Mouse (Mus musculus) forebrain, embryonic 16.5 days (tissue): ENCODE measurements around the gene Ms4a8a. TPM values are rescaled to one million over a fixed set of nuclear protein-coding genes. Genes with fewer than 3 reads are reported as not detected.
A peak's percentile ranks its signal among the peaks of the same experiment; 100 is the strongest.
"Not testable (repeated sequence)": the region's sequence is repeated elsewhere in the genome, so short reads cannot be mapped to it uniquely, and the experiment has no call there.

Experiments
- ATAC-seq: fragments of 200-750 bp; cut with Nextera tagmentation; 2 replicates; pipeline ENCODE4 v1.8.0; 2017; ENCODE audit warnings: mild to moderate bottlenecking, moderate library complexity
- H3K27ac ChIP-seq: fragments of 300-500 bp; sonication (generic); 2 replicates; pipeline ENCODE4 v1.5.1; 2014; ENCODE audit warnings: low read length, control low read depth
- H3K27me3 ChIP-seq: fragments of 300-500 bp; sonication (generic); replicated peaks from 2 replicates; pipeline ENCODE4 v1.6.1; 2014; ENCODE audit warnings: low read length; ENCODE audit not compliant: control insufficient read depth, insufficient read depth
- H3K36me3 ChIP-seq: fragments of 300-500 bp; sonication (generic); 2 replicates; pipeline ENCODE4 v1.6.1; 2014; ENCODE audit not compliant: control insufficient read depth, insufficient read depth
- H3K4me1 ChIP-seq: fragments of 300-500 bp; sonication (generic); replicated peaks from 2 replicates; pipeline ENCODE4 v1.6.1; 2014; ENCODE audit warnings: low read length; ENCODE audit not compliant: control insufficient read depth, insufficient read depth
- H3K4me2 ChIP-seq: fragments of 300-500 bp; sonication (generic); 2 replicates; pipeline ENCODE4 v1.6.1; 2014; ENCODE audit warnings: mild to moderate bottlenecking, low read length, control low read depth
- H3K4me3 ChIP-seq: fragments of 300-500 bp; sonication (generic); replicated peaks from 2 replicates; pipeline ENCODE4 v1.5.1; 2014; ENCODE audit warnings: mild to moderate bottlenecking, low read length, control low read depth
- H3K9ac ChIP-seq: fragments of 300-500 bp; sonication (generic); replicated peaks from 2 replicates; pipeline ENCODE4 v1.6.1; 2014; ENCODE audit warnings: low read depth, low read length, control low read depth
- H3K9me3 ChIP-seq: fragments of 300-500 bp; sonication (generic); 2 replicates; pipeline ENCODE4 v1.6.1; 2016; ENCODE audit warnings: low read length; ENCODE audit not compliant: control insufficient read depth
- WGBS: fragments of 180-500 bp; shearing (Covaris S2); extraction: QIAGEN DNeasy Blood & Tissue Kit; methylation state at CpG from one replicate; pipeline ENCODE4 v1.1.7; 2014; 5-methylcytosine and 5-hydroxymethylcytosine counted together
- polyA plus RNA-seq: library from polyadenylated mRNA; unstranded; fragments of >200 nt; fragmentation: Nextera tagmentation; extraction: Ambion mirVana; gene quantifications from 2 replicates; pipeline ENCODE4 v1.2.1, GENCODE M21; 2015

Gene Ms4a8a
- not detected in 2 replicates for polyA plus RNA-seq

DNA sequence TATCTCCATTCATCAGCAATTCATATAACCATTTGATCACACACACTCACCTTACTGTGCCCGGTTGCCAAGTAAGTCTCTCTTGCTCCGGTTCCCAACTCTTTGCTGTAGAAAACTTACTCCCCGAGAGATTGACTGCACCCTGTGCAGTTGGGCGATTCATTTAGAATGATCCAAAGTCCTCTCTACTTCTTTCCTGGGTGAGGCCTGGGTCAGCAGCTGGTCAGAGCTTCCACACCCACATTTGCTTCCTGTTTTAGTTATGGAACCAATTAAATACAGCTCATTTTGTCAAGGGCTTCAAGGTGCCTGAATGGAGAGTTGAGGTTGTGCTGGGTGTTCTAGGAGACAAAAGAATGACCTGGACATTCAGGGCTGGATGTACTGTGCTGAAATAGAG, at the start of gene Ms4a8a:
Gene Ms4a8a, minus strand, starts transcription at position 169 of the 400 bp plus-strand sequence.
- no peak for ATAC-seq
- H3K27ac ChIP-seq = no peak within 1 kb of the TSS
- H3K9me3 ChIP-seq = no peaks in the 10 kb centered on the region
- 85% methylated on average over 4 of the region's 4 CpGs for WGBS
- no peak within 1 kb of the TSS for H3K4me3 ChIP-seq
- no peaks in the 10 kb centered on the region for H3K36me3 ChIP-seq
- H3K4me1 ChIP-seq = no peaks in the 10 kb centered on the region
- H3K27me3 ChIP-seq = no peaks in the 10 kb centered on the region
- no peak within 1 kb of the TSS for H3K4me2 ChIP-seq
- no peak within 1 kb of the TSS for H3K9ac ChIP-seq

DNA sequence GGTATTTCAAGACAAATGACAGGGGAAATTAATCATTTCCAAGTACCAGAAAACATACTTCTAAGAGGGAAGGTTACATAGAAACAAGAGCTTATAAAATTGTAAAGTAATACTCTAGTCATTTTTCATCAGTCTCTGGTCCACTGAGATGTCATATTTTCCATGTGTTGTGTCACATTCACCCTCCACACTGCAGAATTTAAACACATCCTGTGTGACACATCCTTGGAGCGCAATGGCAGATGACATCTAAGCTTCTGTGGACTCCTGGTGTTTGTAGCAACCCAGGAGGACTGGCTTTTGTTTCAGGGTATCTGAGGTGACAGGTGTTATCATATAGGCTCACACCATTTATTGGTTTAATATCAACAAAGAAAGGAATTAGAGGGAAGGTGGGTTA, 48.8 kb upstream of the Ms4a8a start:
- 95% methylated on average over 1 of the region's 1 CpGs for WGBS
- Histone ChIP-seq H3K4me2 (no peak overlapping the region), H3K9ac (no peak overlapping the region), H3K9me3 (no peaks in the 10 kb centered on the region; the same call in 1 of the 2 replicates), H3K27ac (no peak overlapping the region), H3K4me1 (no peaks in the 10 kb centered on the region), H3K27me3 (no peaks in the 10 kb centered on the region), H3K36me3 (no peaks in the 10 kb centered on the region), H3K4me3 (no peak overlapping the region)
- no peak for ATAC-seq

DNA sequence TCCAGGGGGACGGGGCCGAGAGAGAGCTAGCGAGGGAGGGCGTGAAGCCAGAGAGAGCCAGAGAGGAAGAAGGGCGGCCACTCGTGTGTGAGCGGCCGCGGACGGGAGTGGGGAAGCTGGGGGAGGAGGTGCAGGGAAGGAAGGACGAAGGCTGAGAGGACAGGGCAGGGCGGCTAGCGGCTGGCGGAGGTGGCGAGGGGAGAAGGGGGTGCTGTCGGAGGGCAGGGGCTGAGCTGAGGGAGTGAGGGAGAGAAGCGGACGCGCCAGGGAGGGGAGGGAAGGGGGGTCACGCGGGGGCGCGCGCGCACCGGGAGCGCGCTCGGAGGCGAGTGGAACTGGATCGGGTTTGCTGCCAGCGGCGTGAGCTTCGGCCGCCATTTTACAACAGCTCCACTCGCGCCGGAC, 40.1 kb upstream of the Ms4a8a start:
- H3K4me3 ChIP-seq = peak overlapping the region; percentile 44
- not testable (repeated sequence) for H3K36me3 ChIP-seq, H3K27me3 ChIP-seq, H3K4me1 ChIP-seq, H3K9me3 ChIP-seq, H3K27ac ChIP-seq
- peak overlapping the region; percentile 50 for H3K4me2 ChIP-seq
- peak overlapping the region; percentile 32; the same call in 1 of the 2 replicates for H3K9ac ChIP-seq
- peak; percentile 99 for ATAC-seq
- WGBS = under 1% methylated on average over 14 of the region's 38 CpGs

DNA sequence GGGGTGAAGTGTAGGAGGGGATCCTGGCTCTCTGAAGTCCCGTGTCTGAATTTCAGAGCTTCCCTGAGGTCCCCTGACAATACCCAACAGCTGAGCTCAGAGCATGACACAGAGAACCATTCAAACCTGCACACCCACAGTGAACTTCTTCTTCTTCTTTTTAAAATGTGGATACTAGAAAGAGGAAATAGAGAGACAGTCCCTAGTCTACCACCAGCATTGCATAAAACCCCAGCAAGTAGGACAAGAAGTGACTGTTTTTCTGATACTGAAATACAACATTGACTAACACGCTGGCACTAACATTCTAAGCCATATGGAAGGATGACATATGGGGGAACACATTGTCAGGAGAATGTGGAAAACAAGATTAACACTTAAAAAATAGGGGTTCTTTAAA, 38.4 kb upstream of the Ms4a8a start:
- no peaks in the 10 kb centered on the region for H3K4me1 ChIP-seq
- H3K9me3 ChIP-seq = no peaks in the 10 kb centered on the region
- ATAC-seq = no peak
- no peak overlapping the region for H3K4me3 ChIP-seq
- H3K9ac ChIP-seq = no peak overlapping the region
- H3K27ac ChIP-seq = no peak overlapping the region
- WGBS = 83% methylated on average over 2 of the region's 2 CpGs
- H3K36me3 ChIP-seq = no peaks in the 10 kb centered on the region
- no peak overlapping the region for H3K4me2 ChIP-seq
- H3K27me3 ChIP-seq = no peaks in the 10 kb centered on the region

DNA sequence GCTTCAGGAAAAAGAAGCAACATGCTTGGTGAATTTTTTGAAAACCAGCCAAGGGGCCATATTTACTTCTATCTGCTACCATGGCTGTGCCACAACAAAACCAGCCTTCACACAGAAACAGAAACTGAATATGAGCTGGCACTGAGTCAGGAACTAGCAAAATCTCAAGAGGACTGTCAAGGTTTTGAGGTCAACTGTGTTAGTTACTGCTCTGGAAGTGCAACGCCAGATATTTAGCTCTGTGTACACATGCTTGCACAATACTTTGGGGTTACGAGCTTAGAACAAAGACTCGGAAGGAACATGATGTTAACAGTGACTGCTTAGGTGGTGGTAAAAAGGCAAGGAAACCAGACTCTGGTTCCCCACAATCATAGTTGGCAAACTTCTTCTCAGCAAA, 26.8 kb upstream of the Ms4a8a start:
- Histone ChIP-seq H3K27me3 (no peaks in the 10 kb centered on the region), H3K4me1 (no peaks in the 10 kb centered on the region), H3K4me3 (no peak overlapping the region), H3K9ac (no peak overlapping the region), H3K27ac (no peak overlapping the region), H3K36me3 (no peaks in the 10 kb centered on the region), H3K9me3 (no peaks in the 10 kb centered on the region), H3K4me2 (no peak overlapping the region)
- ATAC-seq = no peak
- WGBS = 91% methylated on average over 3 of the region's 3 CpGs

DNA sequence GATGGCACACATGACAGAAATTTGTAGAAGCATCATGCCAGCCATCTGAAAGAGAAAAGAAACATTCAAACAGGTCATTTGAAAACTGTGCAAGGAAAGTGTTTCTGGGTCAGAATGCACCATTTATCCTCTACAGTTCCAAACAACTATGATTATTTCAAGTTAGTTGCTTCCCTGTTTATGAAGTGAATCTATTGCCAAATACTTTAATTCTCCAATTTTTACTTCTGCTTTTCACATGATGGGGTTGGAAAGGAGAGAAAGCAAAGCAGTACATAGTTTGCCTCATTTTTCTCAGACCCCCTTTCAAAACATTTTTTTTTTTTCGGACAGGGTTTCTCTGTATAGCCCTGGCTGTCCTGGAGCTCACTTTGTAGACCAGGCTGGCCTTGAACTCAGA, 21.0 kb upstream of the Ms4a8a start:
- Histone ChIP-seq H3K27ac (no peak overlapping the region), H3K4me1 (no peaks in the 10 kb centered on the region), H3K4me2 (no peak overlapping the region), H3K4me3 (no peak overlapping the region), H3K27me3 (no peaks in the 10 kb centered on the region), H3K36me3 (no peaks in the 10 kb centered on the region), H3K9ac (no peak overlapping the region), H3K9me3 (no peaks in the 10 kb centered on the region)
- WGBS = 85% methylated on average over 1 of the region's 1 CpGs
- ATAC-seq = no peak

DNA sequence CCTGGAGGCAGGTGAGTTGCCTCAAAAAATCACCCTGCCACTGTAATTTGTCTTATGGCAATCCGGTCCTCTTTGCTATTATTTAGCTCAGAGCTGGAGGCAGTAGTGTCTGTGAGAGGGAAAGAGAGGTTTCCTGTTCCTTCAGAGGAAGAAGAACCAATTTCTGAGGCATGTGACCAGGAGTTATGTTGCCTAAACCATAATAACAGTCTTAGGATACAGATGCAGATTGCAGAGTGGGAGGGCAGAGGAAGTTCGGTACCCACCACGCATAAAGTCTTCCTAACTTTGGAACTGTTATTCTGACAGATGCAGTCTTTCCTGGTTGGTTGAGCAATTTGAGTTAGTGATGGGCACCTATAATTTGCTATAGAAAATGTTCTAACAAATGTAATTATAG, 17.5 kb upstream of the Ms4a8a start:
- 83% methylated on average over 3 of the region's 3 CpGs for WGBS
- Histone ChIP-seq H3K4me3 (no peak overlapping the region), H3K9me3 (no peaks in the 10 kb centered on the region), H3K4me2 (no peak overlapping the region), H3K27ac (no peak overlapping the region), H3K4me1 (no peaks in the 10 kb centered on the region), H3K36me3 (no peaks in the 10 kb centered on the region), H3K9ac (no peak overlapping the region), H3K27me3 (0 out of 2 replicates have a peak, but pooled peaks cover 2% of the 10 kb centered on the region)
- ATAC-seq = no peak

DNA sequence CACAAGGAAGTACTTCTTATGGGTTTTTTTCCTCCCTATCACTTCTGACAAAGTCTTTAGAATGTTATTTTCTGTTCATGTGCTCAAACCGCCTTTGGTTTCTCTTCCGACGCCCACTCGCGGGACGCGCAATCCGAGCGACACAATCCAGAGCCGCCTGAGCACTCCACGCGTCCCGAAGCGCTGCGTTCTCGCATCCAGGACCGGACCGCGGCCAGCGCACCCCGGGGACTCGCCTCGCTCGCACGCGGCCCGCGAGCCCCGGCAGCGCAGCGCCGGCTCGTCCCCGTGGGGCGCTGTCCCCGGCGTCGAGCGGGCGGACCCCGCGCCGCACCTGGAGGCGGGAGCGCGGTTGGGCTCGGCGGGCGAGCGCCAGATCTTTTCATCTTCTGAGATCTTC, 11.2 kb upstream of the Ms4a8a start:
- H3K4me1 ChIP-seq, H3K27me3 ChIP-seq, H3K27ac ChIP-seq, H3K9me3 ChIP-seq, H3K36me3 ChIP-seq, H3K9ac ChIP-seq: not testable (repeated sequence)
- H3K4me3 ChIP-seq = peak overlapping the region; percentile 36
- peak; percentile 33; the same call in 1 of the 2 replicates for ATAC-seq
- H3K4me2 ChIP-seq = peak overlapping the region; percentile 54
- WGBS = 4% methylated on average over 50 of the region's 50 CpGs

DNA sequence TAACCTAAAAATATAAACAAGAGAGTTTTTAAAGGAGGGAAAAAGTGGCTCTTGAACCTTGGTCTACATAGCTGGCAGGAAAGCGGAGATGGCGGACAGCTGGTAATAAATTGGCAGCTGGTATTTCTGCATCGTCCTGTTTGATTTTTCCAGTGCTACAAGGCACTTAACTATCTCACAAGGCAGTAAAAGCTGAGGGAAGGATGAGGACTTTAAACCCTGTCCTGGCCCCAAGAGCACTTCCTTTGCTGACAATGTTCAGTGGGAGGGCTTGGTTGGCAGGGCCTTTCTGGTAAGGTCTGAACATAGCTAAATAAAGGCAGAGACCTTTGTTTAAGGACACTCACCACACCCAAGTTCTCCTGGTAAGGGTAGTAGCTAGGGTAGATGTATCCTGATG, 10.5 kb downstream of the Ms4a8a start:
- no peaks in the 10 kb centered on the region for H3K27me3 ChIP-seq
- no peak overlapping the region for H3K4me2 ChIP-seq
- H3K9ac ChIP-seq = no peak overlapping the region
- H3K27ac ChIP-seq = no peak overlapping the region
- 89% methylated on average over 3 of the region's 3 CpGs for WGBS
- no peaks in the 10 kb centered on the region for H3K4me1 ChIP-seq
- no peak overlapping the region for H3K4me3 ChIP-seq
- H3K36me3 ChIP-seq = no peaks in the 10 kb centered on the region
- H3K9me3 ChIP-seq = no peaks in the 10 kb centered on the region
- no peak for ATAC-seq

DNA sequence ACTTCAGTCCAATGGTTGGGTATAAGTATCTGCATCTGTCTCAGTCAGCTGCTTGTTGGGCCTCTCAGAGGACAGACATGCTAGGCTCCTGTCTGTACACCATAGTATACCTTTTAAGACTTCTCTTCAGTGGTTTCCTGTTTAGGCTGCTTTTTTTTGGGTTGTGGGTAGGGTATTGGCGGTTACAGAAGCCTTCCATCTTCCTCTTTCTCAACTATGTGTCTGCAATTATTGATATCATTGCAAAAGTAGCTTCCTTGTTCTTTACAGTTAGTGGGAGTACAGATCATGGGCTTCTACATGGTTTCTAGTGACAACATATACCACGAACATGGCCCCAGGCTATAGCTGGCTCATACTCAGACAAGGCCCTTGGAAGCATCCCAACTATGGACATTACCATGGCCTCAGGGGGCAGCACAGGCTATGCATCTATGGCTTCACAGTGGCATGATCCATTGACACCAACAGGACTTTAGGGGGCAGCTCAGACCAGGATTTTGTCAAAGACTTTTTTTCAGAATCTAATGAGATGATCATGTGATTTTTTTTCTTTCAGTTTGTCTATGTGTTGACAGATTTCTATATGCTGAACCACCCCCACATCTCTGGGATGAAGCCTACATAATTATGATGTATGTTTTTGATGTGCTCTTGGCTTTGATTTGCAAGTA, 15.6 kb downstream of the Ms4a8a start:
- Histone ChIP-seq H3K9me3 (no peaks in the 10 kb centered on the region), H3K4me3 (no peak overlapping the region), H3K9ac (no peak overlapping the region), H3K27ac (no peak overlapping the region), H3K4me1 (no peaks in the 10 kb centered on the region), H3K4me2 (no peak overlapping the region), H3K36me3 (no peaks in the 10 kb centered on the region), H3K27me3 (no peaks in the 10 kb centered on the region)
- no peak for ATAC-seq
- 84% methylated on average over 2 of the region's 2 CpGs for WGBS
